Mouse (Mus musculus) hindbrain, embryonic 16.5 days (tissue): ENCODE data around the gene Gng12. TPM values are rescaled to one million over a fixed set of nuclear protein-coding genes. Genes with fewer than 3 reads are reported as not detected.

Source experiments
- ATAC-seq: fragments of 200-750 bp; cut with Nextera tagmentation; 2 replicates; pipeline ENCODE4 v1.8.0; 2017; ENCODE audit warnings: moderate TSS enrichment, moderate library complexity
- H3K27ac ChIP-seq: fragments of 300-500 bp; sonication (generic); 2 replicates; pipeline ENCODE4 v1.5.1; 2014; ENCODE audit warnings: low read depth, mild to moderate bottlenecking, control low read depth, low read length, moderate library complexity
- H3K27me3 ChIP-seq: fragments of 300-500 bp; sonication (generic); replicated peaks from 2 replicates; pipeline ENCODE4 v1.6.1; 2014; ENCODE audit warnings: low read length; ENCODE audit not compliant: control insufficient read depth, insufficient read depth
- H3K36me3 ChIP-seq: fragments of 300-500 bp; sonication (generic); 2 replicates; pipeline ENCODE4 v1.6.1; 2014; ENCODE audit warnings: mild to moderate bottlenecking, low read length, moderate library complexity, mixed read lengths; ENCODE audit not compliant: control insufficient read depth, insufficient read depth
- H3K4me1 ChIP-seq: fragments of 300-500 bp; sonication (generic); 2 replicates; pipeline ENCODE4 v1.6.1; 2014; ENCODE audit warnings: low read depth, low read length; ENCODE audit not compliant: control insufficient read depth, insufficient read depth
- H3K4me2 ChIP-seq: fragments of 300-500 bp; sonication (generic); 2 replicates; pipeline ENCODE4 v1.6.1; 2014; ENCODE audit warnings: mild to moderate bottlenecking, low read length, control low read depth, moderate library complexity
- H3K4me3 ChIP-seq: fragments of 300-500 bp; sonication (generic); 2 replicates; pipeline ENCODE4 v1.5.1; 2014; ENCODE audit warnings: mild to moderate bottlenecking, low read length, control low read depth, moderate library complexity
- H3K9ac ChIP-seq: fragments of 300-500 bp; sonication (generic); 2 replicates; pipeline ENCODE4 v1.6.1; 2014; ENCODE audit warnings: low read depth, mild to moderate bottlenecking, control low read depth, low read length, moderate library complexity
- H3K9me3 ChIP-seq: fragments of 300-500 bp; sonication (generic); 2 replicates; pipeline ENCODE4 v1.6.1; 2014; ENCODE audit warnings: mild to moderate bottlenecking, low read length, moderate library complexity; ENCODE audit not compliant: control insufficient read depth
- WGBS: fragments of 180-500 bp; shearing (Covaris S2); extraction: QIAGEN DNeasy Blood & Tissue Kit; methylation state at CpG from one replicate; pipeline ENCODE4 v1.1.7; 2014; 5-methylcytosine and 5-hydroxymethylcytosine counted together
- polyA plus RNA-seq: library from polyadenylated mRNA; unstranded; fragments of >200 nt; fragmentation: Nextera tagmentation; extraction: Ambion mirVana; gene quantifications from 2 replicates; pipeline ENCODE4 v1.2.1, GENCODE M21; 2015

Gene Gng12
- polyA plus RNA-seq, 1 experiment from 2014 or later, result 76.9 TPM

- H3K4me1 ChIP-seq, result peaks cover 5% of the 10 kb centered on the region; the same call in 1 of the 2 replicates
- no peaks in the 10 kb centered on the region for H3K36me3 ChIP-seq
- no peak overlapping the region for H3K27ac ChIP-seq
- H3K27me3 ChIP-seq, result no peaks in the 10 kb centered on the region
- H3K4me2 ChIP-seq, result no peak overlapping the region
- WGBS, result 83% methylated on average over 12 of the region's 12 CpGs
- H3K9ac ChIP-seq, result no peak overlapping the region
- ATAC-seq, result no peak
- H3K4me3 ChIP-seq, result no peak overlapping the region
- no peaks in the 10 kb centered on the region for H3K9me3 ChIP-seq
Observed at GRCm38 (mm10) chr6:66944190-66945003, 48.2 kb downstream of the Gng12 start.

- no peaks in the 10 kb centered on the region for H3K36me3 ChIP-seq
- no peak overlapping the region for H3K4me3 ChIP-seq
- H3K27ac ChIP-seq, result no peak overlapping the region
- H3K4me2 ChIP-seq, result no peak overlapping the region
- ATAC-seq, result no peak
- 67% methylated on average over 5 of the region's 5 CpGs for WGBS
- no peak overlapping the region for H3K9ac ChIP-seq
- no peaks in the 10 kb centered on the region for H3K9me3 ChIP-seq
- peaks cover 5% of the 10 kb centered on the region; the same call in 1 of the 2 replicates for H3K4me1 ChIP-seq
- no peaks in the 10 kb centered on the region for H3K27me3 ChIP-seq
Observed at GRCm38 (mm10) chr6:66945004-66945356, 48.8 kb downstream of the Gng12 start.

GRCm38 (mm10) chr6:66948111-66948510, 51.9 kb downstream of the Gng12 start:
- Histone ChIP-seq H3K36me3 (no peaks in the 10 kb centered on the region), H3K27ac (no peak overlapping the region), H3K4me3 (no peak overlapping the region), H3K27me3 (no peaks in the 10 kb centered on the region), H3K4me1 (peaks cover 5% of the 10 kb centered on the region; the same call in 1 of the 2 replicates), H3K4me2 (no peak overlapping the region), H3K9ac (no peak overlapping the region), H3K9me3 (no peaks in the 10 kb centered on the region)
- no peak for ATAC-seq
- 86% methylated on average over 3 of the region's 3 CpGs for WGBS

GRCm38 (mm10) chr6:66948848-66949247, 52.7 kb downstream of the Gng12 start:
- Histone ChIP-seq H3K4me1 (no peaks in the 10 kb centered on the region), H3K27ac (no peak overlapping the region), H3K9ac (no peak overlapping the region), H3K4me3 (no peak overlapping the region), H3K27me3 (no peaks in the 10 kb centered on the region), H3K4me2 (no peak overlapping the region), H3K9me3 (no peaks in the 10 kb centered on the region), H3K36me3 (no peaks in the 10 kb centered on the region)
- 88% methylated on average over 3 of the region's 3 CpGs for WGBS
- ATAC-seq, result no peak

- Histone ChIP-seq H3K9me3 (no peaks in the 10 kb centered on the region), H3K36me3 (no peaks in the 10 kb centered on the region), H3K4me2 (no peak overlapping the region), H3K9ac (no peak overlapping the region), H3K4me3 (no peak overlapping the region), H3K27me3 (no peaks in the 10 kb centered on the region), H3K4me1 (no peaks in the 10 kb centered on the region), H3K27ac (no peak overlapping the region)
- 91% methylated on average over 5 of the region's 5 CpGs for WGBS
- no peak for ATAC-seq
Observed at GRCm38 (mm10) chr6:66951726-66952418, 55.7 kb downstream of the Gng12 start.

- H3K4me2 ChIP-seq, result no peak overlapping the region
- H3K36me3 ChIP-seq, result no peaks in the 10 kb centered on the region
- 73% methylated on average over 11 of the region's 11 CpGs for WGBS
- peak; percentile 40; the same call in 1 of the 2 replicates for ATAC-seq
- no peak overlapping the region for H3K4me3 ChIP-seq
- H3K27me3 ChIP-seq, result no peaks in the 10 kb centered on the region
- no peak overlapping the region for H3K27ac ChIP-seq
- H3K9ac ChIP-seq, result no peak overlapping the region
- H3K4me1 ChIP-seq, result no peaks in the 10 kb centered on the region
- H3K9me3 ChIP-seq, result no peaks in the 10 kb centered on the region
Observed at GRCm38 (mm10) chr6:66953951-66954519, 57.8 kb downstream of the Gng12 start.

- ATAC-seq, result no peak
- Histone ChIP-seq H3K9ac (no peak overlapping the region), H3K27me3 (no peaks in the 10 kb centered on the region), H3K9me3 (no peaks in the 10 kb centered on the region), H3K4me1 (no peaks in the 10 kb centered on the region), H3K27ac (no peak overlapping the region), H3K4me2 (no peak overlapping the region), H3K4me3 (no peak overlapping the region), H3K36me3 (no peaks in the 10 kb centered on the region)
- WGBS, result 85% methylated on average over 11 of the region's 11 CpGs
Observed at GRCm38 (mm10) chr6:66955089-66955657, 59.0 kb downstream of the Gng12 start.

GRCm38 (mm10) chr6:66958466-66959235, 62.5 kb downstream of the Gng12 start:
- WGBS, result 95% methylated on average over 5 of the region's 5 CpGs
- Histone ChIP-seq H3K27ac (no peak overlapping the region), H3K36me3 (no peaks in the 10 kb centered on the region), H3K4me2 (no peak overlapping the region), H3K4me1 (peaks cover 3% of the 10 kb centered on the region; the same call in 1 of the 2 replicates), H3K9me3 (no peaks in the 10 kb centered on the region), H3K27me3 (no peaks in the 10 kb centered on the region), H3K9ac (no peak overlapping the region), H3K4me3 (no peak overlapping the region)
- ATAC-seq, result no peak
